Mouse (Mus musculus): ENCODE data around the gene Mapt. TPM values are rescaled to one million over a fixed set of nuclear protein-coding genes. Genes with fewer than 3 reads are reported as not detected.

Gene Mapt
- 2.9 TPM for polyA plus RNA-seq (2014; fragmentation: Illumina TruSeq; extraction: RNeasy Lipid Tissue Mini Kit (QIAGEN cat#74804); ENCODE audit: low read depth, low replicate concordance)

DNA sequence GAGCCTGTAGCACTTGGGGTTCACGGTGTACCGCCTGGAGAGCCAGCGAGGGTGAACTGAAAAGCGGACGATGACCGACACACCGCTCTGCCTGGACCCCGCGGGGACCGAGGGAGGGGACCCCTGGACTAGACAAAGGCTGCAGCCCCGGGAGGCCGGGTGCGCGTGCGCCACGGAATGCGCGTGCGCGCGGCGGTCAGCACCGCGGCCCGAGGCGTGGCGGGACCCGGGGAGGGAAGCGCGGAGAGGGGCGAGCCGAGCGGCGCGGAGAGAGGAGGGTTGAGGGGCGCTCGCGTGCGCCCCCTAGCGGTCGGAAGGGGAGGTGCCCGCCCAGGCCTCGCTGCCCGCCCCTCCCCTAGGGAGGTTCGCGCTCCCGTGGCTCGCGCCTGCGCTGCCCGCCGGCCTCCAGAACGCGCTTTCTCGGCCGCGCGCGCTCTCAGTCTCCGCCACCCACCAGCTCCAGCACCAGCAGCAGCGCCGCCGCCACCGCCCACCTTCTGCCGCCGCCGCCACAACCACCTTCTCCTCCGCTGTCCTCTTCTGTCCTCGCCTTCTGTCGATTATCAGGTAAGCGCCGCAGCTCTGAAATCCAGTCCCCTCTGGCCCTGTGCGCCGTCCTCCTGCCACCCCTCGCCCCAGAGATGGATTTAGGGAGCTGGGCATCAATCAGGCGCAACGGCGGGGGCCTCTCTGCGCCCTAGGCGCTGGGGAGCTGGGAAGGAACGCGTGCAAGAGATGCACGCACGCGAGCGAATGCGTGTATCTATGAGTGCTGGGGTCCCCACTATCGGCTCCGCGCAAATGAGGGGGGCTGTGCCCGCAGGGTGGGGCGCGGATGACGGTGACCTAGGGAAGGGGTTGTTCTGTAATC, at the start of gene Mapt:
TSS of gene Mapt (plus strand) at position 350 of the 871 bp plus-strand sequence.

DNA sequence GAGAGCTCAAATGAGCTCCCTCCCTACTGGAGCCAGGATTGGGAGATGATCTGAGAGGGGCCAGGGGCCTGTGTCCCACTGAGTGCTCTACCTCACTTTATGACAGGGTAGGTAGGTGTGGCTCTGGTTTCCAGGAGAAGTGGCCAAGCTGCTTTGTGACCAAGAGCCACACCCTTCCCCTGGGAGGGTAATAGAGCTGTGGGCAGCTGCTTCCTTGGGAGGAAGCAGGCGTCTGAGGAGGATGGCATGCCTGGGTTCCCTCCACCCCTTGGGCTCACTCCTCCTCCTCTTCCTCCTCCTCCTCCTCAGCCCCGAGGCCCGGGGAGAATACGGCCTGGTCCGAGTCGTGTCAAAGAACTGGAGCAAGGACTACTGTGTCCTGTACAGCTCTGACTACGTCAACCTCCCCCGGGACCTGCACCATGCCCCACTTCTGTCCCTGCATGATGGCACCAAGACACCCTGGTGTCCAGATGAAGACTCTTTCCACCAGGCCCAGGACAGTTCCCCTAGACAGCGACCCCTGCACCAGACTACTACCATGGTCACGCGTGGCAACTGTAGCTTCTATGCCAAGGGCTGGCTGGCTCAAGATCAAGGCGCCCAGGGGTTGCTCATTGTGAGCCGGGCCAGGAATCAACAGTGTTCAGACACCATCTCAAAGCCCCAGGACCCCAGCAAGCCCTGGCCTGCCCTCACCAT, 44.9 kb upstream of the Mapt start, which contains the start of gene Sppl2c:
TSS of gene Sppl2c (plus strand) at position 193 of the 702 bp plus-strand sequence.

Other genes with a start within 250 kb of the Mapt start
- gene Crhr1, start 98.5 kb upstream of the Mapt start, polyA plus RNA-seq (2014; fragmentation: Illumina TruSeq; extraction: RNeasy Lipid Tissue Mini Kit (QIAGEN cat#74804); ENCODE audit: low read depth, low replicate concordance) = not detected
- not detected for gene Sppl2c, start 45.1 kb upstream of the Mapt start, polyA plus RNA-seq (2014; fragmentation: Illumina TruSeq; extraction: RNeasy Lipid Tissue Mini Kit (QIAGEN cat#74804); ENCODE audit: low read depth, low replicate concordance)
- gene Kansl1, start 237.5 kb downstream of the Mapt start, polyA plus RNA-seq (2014; fragmentation: Illumina TruSeq; extraction: RNeasy Lipid Tissue Mini Kit (QIAGEN cat#74804); ENCODE audit: low read depth, low replicate concordance) = 41.0 TPM